Mouse (Mus musculus) thymus, adult 2 months (tissue): ENCODE measurements around the gene Zxdb.
"Not testable (repeated sequence)": the region's sequence is repeated elsewhere in the genome, so short reads cannot be mapped to it uniquely, and the experiment has no call there.

Experiments
- CTCF ChIP-seq: fragments of 200-500 bp; IDR thresholded peaks from 2 replicates; pipeline ENCODE4 v1.5.1; 2012; ENCODE audit warnings: mild to moderate bottlenecking, control low read depth, low read length, moderate library complexity, borderline replicate concordance; ENCODE audit not compliant: control insufficient read depth, poor library complexity, insufficient read depth; ENCODE audit errors: extremely low read depth
- POLR2A ChIP-seq: fragments of 200-500 bp; IDR thresholded peaks from 2 replicates; pipeline ENCODE4 v1.6.1; 2012; ENCODE audit warnings: mild to moderate bottlenecking, low read length, control low read depth, moderate library complexity; ENCODE audit not compliant: control insufficient read depth, poor library complexity, insufficient read depth; ENCODE audit errors: extremely low read depth

GRCm38 (mm10) chrX:94689593-94689992, 34.8 kb upstream of the Zxdb start:
- not testable (repeated sequence) for TF ChIP-seq CTCF, POLR2A
